Mouse (Mus musculus): ENCODE results near the gene Mical2. TPM values are rescaled to one million over a fixed set of nuclear protein-coding genes. Genes with fewer than 3 reads are reported as not detected.

Gene Mical2
- total RNA-seq, 2 experiments from 2014 or later = 18.5 to 20.7 TPM

- no peak for DNase-seq (ENCODE audit: low spot score in 2 of 2)
These were observed 17.1 kb upstream of the Mical2 start for GRCm38 (mm10) chr7:112208323-112209167.

- DNase-seq (ENCODE audit: low spot score in 2 of 2) = no peak
These were observed 16.0 kb upstream of the Mical2 start for GRCm38 (mm10) chr7:112209621-112210020.

- DNase-seq (ENCODE audit: low spot score in 2 of 2) = no peak
These were observed 12.5 kb upstream of the Mical2 start for GRCm38 (mm10) chr7:112212921-112213721.

GRCm38 (mm10) chr7:112215871-112216270, 9.8 kb upstream of the Mical2 start:
- DNase-seq (ENCODE audit: low spot score in 2 of 2) = no peak

GRCm38 (mm10) chr7:112216720-112217119, 8.9 kb upstream of the Mical2 start:
- DNase-seq (ENCODE audit: low spot score in 2 of 2) = no peak

GRCm38 (mm10) chr7:112217208-112217607, 8.4 kb upstream of the Mical2 start:
- no peak for DNase-seq (ENCODE audit: low spot score in 2 of 2)

- DNase-seq (ENCODE audit: low spot score in 2 of 2) = no peak
These were observed 2.7 kb upstream of the Mical2 start for GRCm38 (mm10) chr7:112222733-112223524.

GRCm38 (mm10) chr7:112224854-112225253, 802 bp upstream of the Mical2 start:
- no peak for DNase-seq (ENCODE audit: low spot score in 2 of 2)

- DNase-seq (ENCODE audit: low spot score in 2 of 2) = no peak
These were observed 1.0 kb downstream of the Mical2 start for GRCm38 (mm10) chr7:112226446-112227265.

GRCm38 (mm10) chr7:112227266-112227562, 1.6 kb downstream of the Mical2 start:
- no peak for DNase-seq (ENCODE audit: low spot score in 2 of 2)

- peak in 1 of 2 experiments; percentile 40 for DNase-seq (ENCODE audit: low spot score in 2 of 2)
These were observed 3.3 kb downstream of the Mical2 start for GRCm38 (mm10) chr7:112228827-112229498.

GRCm38 (mm10) chr7:112231731-112232130, 6.1 kb downstream of the Mical2 start:
- no peak for DNase-seq (ENCODE audit: low spot score in 2 of 2)

- no peak for DNase-seq (ENCODE audit: low spot score in 2 of 2)
These were observed 7.8 kb downstream of the Mical2 start for GRCm38 (mm10) chr7:112233345-112234005.

- DNase-seq (ENCODE audit: low spot score in 2 of 2) = no peak
These were observed 8.8 kb downstream of the Mical2 start for GRCm38 (mm10) chr7:112234410-112234809.

GRCm38 (mm10) chr7:112235493-112235892, 9.8 kb downstream of the Mical2 start:
- no peak for DNase-seq (ENCODE audit: low spot score in 2 of 2)

- no peak for DNase-seq (ENCODE audit: low spot score in 2 of 2)
These were observed 11.6 kb downstream of the Mical2 start for GRCm38 (mm10) chr7:112237211-112237610.

- DNase-seq (ENCODE audit: low spot score in 2 of 2) = no peak
These were observed 12.2 kb downstream of the Mical2 start for GRCm38 (mm10) chr7:112237868-112238267.

GRCm38 (mm10) chr7:112238768-112239728, 13.4 kb downstream of the Mical2 start:
- DNase-seq (ENCODE audit: low spot score in 2 of 2) = no peak
